Mouse (Mus musculus) brain, embryonic 14.5 days (tissue): ENCODE data around the gene Tm4sf5.

Experiments
- CTCF ChIP-seq: fragments of 200-500 bp; IDR thresholded peaks from 2 replicates; pipeline ENCODE4 v1.5.1; 2012; ENCODE audit warnings: inconsistent platforms, mild to moderate bottlenecking, moderate library complexity, borderline replicate concordance; ENCODE audit not compliant: insufficient read depth, insufficient read length; ENCODE audit errors: extremely low read depth
- POLR2A ChIP-seq: fragments of 200-500 bp; IDR thresholded peaks from 2 replicates; pipeline ENCODE4 v1.6.1; 2012; ENCODE audit warnings: mild to moderate bottlenecking, inconsistent platforms, borderline replicate concordance; ENCODE audit not compliant: poor library complexity, insufficient read depth, insufficient read length, severe bottlenecking; ENCODE audit errors: extremely low read depth

- TF ChIP-seq POLR2A (no peak), CTCF (no peak)
These were observed 35.9 kb downstream of the Tm4sf5 start for GRCm38 (mm10) chr11:70540928-70541327.
